Mouse (Mus musculus) heart, adult 11 months (tissue): ENCODE measurements around the gene Diras1.
"Not testable (repeated sequence)": the region's sequence is repeated elsewhere in the genome, so short reads cannot be mapped to it uniquely, and the experiment has no call there.

ENCODE experiments used
- DNase-seq: peaks from one replicate; pipeline ENCODE4 v3.0.0; 2022

Diras1 gene

DNA sequence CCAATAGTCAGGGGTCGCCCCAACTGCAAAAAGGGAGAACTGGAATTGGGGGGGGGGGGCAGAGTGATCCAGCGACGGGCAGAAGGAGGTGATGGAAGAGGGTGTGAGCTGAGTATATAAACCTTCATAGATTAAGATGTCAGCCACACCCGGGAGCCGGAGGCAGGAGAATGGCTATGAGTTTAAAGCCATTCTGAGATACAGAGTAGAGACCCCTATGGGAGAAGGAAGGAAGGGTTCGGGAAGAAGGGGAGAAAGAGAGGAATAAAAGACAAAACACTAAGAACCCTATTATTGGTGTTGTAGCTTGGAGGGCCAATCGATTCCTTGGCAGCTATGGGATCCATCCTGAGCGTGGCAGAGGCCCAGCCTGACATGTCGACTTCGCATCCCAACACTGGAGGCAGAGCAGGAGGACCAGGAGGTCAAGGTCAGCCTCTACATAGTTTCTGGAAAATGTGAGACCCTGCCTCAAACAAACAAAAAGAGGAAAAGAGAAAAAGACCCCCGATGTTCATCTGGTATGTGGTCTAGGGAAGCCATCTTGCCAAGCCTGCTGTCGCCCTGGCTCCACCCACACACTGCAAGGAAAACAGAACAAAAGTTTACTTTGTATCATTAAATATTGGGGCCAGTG is at the start of gene Diras1:
TSS of gene Diras1 (minus strand) at position 24 of the 637 bp plus-strand sequence.
- no peak for DNase-seq

DNA sequence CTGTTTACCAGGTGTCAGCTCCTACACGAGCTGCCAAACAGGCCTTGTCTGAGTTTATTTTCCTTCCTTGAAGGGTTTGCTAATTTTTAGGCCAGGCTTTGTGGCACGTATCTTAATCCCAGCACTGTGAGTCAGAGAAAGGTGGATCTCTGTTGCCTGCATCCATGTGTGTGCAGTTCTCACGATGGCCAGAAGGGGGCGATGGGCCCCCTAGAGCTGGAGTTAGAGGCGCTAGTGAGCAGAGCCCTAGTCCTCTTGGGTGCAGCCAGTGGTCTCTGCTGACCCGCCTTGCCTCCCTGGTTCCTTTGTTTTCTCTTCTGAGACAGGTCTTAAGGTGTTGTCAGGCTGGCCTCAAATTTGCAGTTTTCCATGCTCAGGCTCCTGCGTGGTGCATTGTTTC is 48.0 kb upstream of the Diras1 start:
- DNase-seq, result no peak

DNA sequence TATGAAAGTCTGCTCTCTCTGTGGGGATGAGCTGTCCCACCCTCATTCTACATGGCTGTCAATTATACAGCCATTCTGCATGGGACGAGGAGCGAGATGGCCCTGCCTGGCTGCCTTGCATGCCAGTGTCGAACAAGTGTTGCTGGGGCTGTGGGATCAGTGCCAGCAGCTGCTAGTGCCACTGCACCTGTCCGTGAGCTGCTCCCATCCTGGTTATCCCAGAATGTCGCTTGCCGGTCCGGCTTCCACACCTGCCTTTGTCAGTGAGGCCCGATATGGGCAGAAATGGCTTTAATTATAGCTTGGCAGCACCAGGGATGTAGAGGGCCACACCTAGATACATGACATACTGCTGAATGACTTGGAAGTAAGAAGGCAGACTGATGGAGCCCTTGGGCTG is 46.8 kb upstream of the Diras1 start:
- no peak for DNase-seq

DNA sequence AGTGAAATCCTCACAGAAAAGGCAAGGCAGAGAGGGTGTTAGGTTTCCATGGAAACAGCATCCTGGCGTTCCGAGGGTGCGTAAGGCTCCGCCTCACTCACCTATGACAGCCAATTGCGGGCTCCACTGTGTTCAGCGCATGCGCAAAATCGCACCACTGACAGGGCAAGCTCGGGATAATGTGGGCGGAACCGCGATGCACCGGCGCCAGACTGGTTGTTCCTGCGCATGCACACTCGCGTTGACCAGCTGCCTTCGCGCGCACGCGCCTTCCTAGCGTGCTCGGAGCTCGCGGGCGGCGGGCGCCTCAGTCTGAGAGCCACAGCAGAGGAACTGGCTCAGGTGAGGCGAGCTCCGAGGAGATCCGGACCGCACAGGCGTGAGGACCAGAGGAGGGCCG is 44.4 kb upstream of the Diras1 start, which contains the start of gene Thop1:
TSS of gene Thop1 (plus strand) at position 200 of the 400 bp plus-strand sequence.
- DNase-seq, result peak; percentile 100

DNA sequence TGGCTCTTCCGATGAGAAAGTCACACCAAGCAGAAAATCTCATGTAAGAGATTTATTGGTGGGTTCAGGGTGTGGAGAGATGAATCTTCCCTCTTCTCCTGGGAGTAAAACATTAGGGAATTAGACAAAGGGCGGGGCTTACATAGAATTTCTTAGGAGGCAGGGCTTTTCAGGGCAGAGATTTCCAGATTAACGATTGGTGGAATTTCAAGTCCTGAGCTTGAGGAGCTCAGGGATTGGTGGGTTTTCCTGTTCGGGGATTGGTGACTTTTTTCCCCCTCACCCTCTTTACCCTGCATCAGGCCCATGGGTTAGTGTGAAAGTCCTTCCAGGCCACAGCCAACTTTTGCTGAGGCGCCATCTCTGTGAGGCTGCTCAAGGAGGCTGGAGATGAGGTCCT is 43.2 kb upstream of the Diras1 start:
- no peak for DNase-seq

DNA sequence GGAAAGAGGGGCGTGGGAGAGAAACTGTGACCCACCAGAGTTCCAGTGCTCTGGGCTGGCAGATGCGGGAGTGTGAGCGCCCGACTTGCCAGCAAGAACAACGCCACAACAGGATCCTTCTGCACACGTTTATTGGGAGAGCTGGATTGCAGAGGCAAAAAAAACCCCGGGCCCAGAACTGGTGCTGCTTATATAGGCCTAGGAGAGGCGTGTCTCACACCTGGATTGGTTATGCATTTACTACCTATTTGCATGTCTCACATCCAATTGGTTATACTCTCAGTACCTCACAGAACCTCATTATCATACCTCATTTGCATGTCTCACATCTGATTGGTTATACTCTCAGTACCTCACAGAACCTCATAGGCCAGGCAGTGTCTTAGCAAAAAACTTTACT is 39.1 kb upstream of the Diras1 start:
- DNase-seq, result not testable (repeated sequence)

DNA sequence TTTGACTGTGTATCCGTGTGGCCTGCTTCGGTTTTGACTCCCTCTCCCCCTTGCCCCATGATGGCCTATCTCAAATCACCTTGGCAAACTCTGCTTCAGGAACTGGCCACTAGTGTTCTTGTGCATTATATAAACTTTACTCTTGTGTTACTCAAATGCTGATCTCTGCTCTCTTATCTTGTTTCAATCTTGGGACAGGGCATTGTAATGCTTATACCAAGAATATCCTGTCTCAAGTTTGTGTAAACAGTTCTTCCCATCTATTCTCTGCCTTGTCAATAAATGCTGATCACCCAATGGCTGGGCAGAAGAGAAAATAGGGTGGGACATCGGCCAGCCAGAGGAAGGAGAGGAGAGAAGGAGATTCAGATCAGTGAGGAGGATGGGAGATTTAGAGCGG is 37.2 kb upstream of the Diras1 start:
- DNase-seq, result no peak

DNA sequence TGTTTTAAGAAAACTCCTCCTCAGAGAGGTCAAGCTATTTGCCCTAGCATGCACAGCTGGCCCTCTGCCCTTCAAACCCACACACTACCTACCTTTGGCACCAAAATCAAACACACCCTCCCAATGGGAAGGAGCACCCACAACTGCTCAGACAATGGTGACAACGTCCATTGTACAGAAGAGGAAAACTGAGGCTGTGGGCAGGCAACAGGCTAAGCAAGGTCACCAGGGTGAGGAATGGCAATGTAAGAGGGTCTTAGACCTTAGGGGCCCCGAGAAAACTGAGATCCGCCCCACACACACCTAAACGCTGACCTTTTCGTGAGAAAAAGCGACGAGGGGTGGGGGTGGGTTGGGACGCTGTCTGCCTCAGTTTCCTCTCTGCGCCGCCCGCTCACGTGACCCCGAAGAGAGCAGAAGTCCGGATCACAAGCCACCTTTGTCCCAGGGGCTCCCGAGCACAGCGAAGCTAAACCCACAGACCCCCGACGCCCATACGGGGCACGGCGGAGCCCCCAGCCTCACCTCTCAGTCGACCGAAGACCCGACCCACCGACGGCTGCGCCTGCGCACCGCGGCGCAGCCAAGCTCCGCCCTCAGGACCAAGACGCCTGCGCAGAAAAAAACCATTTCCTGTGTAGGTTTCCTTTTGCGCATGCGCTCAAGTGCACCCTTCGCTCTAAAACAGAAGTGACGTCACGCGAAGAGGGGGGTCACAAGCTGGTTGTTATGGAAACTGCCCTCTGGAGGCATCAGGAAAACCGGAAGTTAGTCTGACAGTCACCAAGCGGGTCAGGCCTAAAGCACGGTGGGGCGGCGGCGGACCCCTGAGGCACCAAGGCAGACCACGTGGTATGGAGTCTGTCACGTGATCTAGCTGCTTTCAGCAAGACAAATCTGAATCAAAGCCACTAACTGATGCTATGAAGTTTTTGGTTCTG is 34.4 kb upstream of the Diras1 start, which contains the start of gene Sgta:
TSS of gene Sgta (minus strand) at position 579 of the 941 bp plus-strand sequence.
- peak; percentile 100 for DNase-seq

DNA sequence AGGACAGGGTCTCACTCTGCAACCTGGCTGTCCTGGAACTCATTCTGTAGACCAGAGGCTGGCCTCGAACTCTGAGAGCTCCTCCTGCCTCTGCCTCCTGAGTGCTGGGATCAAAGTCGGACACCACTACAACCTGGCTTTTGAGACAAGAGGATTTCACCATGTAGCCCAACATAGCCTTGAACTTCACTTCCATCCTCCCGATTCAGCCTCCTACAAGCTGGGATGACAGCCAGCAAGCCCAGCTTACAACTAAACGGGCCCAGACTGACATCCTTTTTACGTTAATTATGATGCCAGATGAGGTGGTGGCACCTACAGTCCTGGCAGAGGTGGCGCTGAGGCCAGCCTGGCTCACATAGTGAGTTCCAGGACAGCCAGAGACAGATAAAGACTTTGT is 33.4 kb upstream of the Diras1 start:
- DNase-seq, result no peak

DNA sequence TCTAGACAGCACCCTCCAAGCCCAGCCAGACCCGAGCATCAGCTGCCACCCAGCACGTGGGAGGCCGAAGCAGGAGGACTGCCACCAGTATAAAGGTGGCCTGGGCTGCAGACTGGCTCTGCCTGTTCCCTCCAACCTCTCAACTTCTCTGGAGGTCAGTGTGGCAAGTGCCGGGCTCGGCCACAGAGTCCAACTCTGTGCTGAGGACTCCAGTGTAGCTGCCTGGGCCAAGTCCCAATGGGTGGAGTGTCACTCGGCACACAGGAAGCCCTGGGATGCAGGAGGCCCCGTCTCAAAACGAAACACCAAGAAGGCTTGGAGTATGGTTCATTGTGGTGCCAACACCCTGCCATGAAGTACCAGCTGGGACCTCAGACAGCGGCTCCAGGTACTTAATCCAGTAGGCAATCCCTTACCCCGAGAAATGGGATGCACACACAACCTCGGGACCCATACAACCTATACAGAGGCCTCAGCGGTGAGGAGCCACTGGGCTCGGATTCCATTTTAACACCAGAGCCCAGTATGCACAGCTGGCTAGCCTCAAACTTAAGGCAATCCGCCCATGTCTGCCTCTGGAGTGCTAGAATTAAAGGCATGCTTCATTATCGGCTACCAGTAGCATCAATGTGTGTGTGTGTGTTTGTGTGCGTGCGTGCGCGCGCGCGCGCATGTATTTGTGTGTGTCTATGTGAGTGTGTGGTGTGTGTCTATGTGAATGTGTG is 32.1 kb upstream of the Diras1 start:
- peak; percentile 93 for DNase-seq

DNA sequence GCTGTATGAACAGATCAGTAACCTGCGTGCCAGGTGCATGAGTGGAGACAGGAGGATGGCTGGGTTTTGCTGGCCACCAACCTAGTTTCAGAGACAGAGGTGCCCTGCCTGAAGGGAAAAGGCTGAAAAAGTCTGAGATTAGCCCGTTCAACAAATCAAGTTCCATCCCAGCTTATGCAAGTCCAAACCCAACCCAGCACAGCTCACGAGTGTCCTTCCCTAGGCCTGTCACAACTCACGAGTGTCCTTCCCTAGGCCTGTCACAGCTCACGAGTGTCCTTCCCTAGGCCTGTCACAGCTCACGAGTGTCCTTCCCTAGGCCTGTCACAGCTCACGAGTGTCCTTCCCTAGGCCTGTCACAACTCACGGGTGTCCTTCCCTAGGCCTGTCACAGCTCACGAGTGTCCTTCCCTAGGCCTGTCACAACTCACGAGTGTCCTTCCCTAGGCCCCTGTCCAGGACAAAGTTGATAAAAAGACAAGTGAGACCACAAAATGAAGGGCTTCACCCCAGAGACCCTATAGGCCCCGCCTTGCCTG is 30.4 kb upstream of the Diras1 start:
- not testable (repeated sequence) for DNase-seq

DNA sequence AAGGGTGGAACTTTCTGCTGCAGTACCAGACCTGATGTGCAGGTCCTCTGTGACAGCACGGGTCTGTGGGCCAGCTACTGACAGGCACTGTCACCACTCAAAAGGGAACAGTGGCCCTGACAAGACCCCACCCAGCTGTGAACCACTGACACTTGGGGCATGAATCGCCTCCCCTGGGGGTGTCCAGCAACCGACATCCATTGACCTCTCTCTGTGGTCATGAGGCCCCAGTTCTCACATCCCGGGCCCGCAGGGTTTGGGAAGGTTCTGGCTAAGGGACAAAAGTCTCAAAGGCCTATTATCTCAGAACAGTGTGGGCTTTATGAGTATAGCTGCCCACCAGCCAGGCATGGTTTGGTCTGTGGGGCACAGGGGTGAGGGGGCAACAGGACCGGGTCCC is 29.7 kb upstream of the Diras1 start:
- no peak for DNase-seq

DNA sequence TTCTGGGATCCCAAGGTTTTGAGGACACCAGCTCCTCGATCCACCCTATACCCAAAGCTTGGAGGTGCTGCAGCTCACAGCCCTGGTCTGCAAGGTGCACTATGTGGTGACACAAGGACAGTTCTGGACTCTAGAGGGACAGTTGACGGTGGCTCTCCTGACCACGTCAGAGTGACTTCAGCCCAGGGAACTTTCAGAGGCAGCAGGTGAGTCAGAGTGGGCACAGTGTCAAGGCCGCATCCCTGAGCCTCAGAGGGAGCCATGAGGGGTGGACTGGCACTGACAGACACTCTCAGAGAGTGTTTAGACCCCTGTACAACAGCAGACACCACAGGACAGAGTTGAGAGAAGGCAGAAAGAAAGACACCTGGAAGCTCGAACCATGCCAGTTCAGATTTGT is 27.1 kb upstream of the Diras1 start:
- no peak for DNase-seq

DNA sequence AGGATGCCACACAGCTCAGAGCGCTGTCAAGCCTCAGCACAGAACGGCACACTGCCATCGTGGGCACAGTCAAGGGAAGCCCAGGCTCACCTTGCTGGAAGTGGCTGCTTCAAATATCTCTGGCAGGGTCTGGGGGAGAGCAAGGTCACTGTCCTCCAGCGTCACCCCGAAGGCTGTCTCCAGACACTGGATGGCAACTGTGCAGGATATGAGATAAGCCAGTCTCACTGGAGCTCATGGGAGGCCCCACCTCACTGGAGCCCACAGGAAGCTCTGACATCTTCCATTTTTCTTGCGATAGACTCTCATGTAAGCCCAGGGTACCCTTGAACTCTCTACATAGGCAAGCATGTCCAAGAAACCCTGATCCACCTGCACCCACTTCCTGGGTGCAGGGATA is 25.7 kb upstream of the Diras1 start:
- DNase-seq, result no peak

DNA sequence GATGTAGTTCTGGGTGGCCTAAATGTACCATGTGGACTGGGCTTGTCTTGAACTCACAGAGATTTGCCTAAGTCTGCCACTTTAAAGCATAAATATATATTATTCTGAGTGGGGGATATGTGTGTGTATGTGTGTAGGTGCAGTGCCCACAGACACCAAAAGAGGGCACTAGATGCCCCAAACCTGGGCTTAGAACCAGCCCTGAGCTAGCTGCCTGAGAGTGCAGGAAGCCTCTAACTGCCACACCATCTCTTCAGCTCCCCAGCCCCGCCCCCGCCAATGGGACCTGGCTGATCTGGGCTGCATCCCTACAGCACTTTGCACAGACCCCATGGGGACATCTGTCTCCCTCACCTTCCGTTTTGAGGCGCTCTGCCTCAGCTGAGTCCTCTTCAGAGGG is 25.2 kb upstream of the Diras1 start:
- DNase-seq, result no peak

DNA sequence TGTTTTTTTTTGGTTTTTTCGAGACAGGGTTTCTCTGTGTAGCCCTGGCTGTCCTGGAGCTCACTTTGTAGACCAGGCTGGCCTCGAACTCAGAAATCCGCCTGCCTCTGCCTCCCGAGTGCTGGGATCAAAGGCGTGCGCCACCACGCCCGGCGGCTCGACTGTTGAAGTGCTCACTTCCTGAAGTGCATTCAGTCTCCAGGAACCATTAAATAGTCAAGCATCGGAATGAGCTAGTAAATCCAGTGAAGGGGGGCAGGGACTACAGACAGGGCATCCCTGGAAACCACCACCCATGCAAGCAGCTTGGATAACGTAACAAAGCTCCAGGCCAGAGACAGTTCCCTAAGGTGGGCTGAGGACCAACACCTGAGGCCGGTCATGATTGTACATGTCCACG is 19.8 kb upstream of the Diras1 start:
- DNase-seq, result not testable (repeated sequence)

DNA sequence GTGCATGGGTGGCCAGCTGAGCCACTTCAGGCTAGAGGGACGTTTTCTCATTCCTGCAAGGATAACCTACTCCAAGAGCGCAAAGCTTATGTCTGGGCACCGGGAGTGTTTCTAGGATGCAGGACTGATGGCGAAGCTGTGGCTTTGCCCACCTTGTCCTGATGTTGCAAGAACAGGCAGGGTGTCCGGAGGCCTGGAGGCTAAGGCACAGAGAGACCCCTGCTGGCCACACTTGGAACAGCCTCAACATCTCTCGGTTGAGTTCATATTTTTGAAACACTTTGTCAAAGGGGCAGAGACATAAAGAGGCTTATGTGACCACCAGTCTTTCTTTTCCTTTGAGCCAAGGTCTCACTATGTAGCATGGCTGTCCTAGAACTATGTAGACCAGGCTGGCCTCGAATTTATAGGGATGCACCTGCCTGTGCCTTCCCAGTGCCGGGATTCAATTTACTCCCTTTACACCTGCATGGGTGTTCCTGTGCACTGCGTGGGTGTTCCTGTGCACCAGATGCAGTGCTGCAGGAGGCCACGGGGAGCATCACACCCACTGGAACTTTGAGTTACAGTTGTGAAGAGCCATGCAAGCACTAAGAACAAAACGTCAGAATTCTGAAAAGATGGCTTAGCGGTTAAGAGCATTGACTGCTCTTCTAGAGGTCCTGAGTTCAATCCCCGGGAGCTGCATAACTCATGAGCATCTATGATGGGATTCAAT is 16.2 kb upstream of the Diras1 start:
- DNase-seq, result no peak

DNA sequence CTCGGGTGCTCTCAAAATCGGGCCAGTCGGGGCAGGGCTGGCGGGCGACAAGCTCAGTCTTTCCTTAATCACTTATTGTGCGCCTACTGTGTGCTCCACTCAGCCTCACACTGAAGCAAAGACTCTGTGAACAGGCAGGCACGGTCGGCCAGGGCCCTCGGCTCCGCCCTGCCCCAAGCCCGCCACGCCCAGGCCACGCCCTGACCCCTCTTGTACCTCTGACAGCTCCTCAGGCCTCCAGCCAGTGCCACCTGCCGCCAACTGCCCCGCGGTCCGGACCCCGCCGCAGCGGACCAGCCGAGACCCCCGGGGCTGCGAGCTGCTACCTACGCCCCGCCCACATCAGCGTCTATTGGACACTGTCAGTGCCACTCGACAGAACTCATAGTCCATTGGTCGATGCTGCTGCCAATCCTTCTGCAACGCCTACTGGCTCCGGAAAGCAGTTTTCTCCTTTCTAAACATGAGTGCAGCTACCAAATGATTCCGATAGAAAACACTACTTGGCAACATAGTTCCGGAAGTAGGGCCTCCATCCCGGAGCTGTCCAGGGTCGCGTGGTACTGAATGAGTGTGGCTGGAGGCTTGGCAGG is 11.6 kb upstream of the Diras1 start, which contains the start of gene Slc39a3:
TSS of gene Slc39a3 (minus strand) at position 439 of the 593 bp plus-strand sequence.
- DNase-seq, result peak; percentile 100

DNA sequence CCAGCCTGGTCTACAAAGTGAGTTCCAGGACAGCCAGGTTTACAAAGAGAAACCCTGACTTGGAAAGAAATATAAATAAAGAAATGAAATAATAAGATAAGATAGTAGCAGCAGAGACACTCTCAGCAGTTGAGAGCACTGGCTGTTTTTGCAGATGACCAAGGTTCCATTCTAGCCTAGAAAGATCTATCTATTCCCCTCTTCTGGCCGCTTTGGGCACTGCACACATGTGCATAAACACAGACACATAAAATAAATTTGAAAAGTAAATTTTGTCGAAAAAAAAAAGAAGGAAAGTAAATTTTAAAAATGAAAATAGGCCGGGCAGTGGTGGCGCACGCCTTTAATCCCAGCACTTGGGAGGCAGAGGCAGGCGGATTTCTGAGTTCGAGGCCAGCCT is 10.8 kb upstream of the Diras1 start:
- no peak for DNase-seq

DNA sequence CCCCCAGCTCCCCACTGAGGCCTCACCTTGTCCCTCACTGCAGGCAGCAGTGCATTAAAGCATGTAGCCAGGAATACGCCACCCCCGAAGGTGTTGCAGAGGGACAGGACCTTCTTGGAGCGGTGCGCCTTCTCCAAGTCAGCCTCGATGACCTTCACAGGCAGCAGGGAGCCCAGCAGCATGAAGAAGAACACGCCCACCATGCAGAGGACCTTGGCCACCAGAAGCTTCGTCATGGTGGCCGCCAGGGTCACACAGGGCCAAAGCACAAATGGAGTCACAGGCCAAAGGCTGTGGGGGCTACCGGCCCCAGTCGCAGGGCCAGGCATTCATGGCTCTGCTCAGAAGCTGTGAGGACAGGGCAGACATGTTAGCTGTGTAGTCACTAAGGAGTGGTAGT is 8.1 kb upstream of the Diras1 start:
- no peak for DNase-seq

DNA sequence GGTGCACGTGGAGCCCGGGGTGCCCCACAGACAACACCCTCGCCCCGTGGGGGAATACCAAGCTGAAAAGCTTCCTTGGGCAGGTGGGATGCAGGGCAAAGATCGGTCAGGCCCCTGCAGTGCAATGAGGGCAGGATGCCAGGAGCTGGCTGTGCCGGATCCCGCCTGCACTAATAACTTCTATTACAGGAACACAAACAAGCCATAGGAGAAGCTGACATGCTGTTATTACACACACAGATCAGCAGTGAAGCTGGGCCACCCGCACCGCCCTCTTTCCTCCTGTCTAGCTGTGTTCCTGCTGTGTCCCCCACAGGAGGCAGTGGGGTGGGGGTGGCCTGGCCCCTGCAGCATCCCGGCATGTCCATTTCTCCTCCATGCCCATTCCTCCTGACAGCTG is 3.6 kb upstream of the Diras1 start:
- DNase-seq, result no peak

DNA sequence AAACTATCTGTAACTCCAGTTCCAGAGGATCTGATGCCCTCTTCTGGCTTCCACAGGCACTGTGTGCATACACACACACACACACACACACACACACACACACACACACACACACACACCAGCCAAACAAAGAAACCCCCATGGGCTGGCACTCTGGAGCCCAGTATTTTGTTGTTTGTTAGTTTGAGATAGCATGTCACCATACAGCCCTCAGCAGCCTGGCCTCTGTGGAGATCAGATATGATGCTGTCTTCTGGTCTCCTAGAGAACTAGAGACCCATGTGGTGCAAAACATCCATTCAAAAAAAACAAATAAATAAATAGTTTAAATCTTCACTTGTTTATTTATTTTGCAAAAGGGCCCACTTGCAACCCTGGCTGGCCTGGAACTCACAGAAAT is 2.8 kb upstream of the Diras1 start:
- no peak for DNase-seq
